Mouse (Mus musculus) mouse embryonic stem cell (cell line): Measurements from ENCODE around the gene Rgs6.

Source experiments
- in situ Hi-C, 2 experiments: fragments of 300-500 bp; cut with MboI; formaldehyde crosslinking; loops; 1 replicate in 1 of 2; 3 replicates in 1 of 2; pipeline ENCODE4 v1.14.3; 2019 to 2020; ENCODE audit warnings: low sequenced_read_pairs in 2 of 2, low pct_unique_long_range_greater_than_20kb in 1 of 2, mixed read lengths in 1 of 2; ENCODE audit not compliant: unreplicated experiment in 1 of 2

Rgs6 gene

DNA sequence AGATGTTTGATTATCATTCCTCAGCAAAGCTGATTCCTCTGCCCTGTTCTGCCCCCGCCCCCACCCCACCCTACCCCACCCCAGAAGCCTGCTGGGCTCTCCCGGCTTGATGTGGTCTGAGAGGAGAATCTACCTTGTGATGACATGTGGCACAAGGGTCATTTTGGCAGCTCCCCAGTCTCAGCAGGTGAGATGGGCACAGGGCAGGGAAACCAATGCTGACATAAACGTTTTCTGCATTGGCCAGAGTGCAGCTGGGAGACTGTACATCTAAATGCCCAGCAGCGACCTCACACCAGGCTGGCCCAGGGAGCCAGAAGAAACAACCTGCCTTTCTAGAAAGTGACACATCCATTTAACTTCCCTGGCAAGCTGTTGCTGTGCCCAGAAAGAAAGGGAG, 572.6 kb downstream of the Rgs6 start:
- in situ Hi-C loops = no loop called here

DNA sequence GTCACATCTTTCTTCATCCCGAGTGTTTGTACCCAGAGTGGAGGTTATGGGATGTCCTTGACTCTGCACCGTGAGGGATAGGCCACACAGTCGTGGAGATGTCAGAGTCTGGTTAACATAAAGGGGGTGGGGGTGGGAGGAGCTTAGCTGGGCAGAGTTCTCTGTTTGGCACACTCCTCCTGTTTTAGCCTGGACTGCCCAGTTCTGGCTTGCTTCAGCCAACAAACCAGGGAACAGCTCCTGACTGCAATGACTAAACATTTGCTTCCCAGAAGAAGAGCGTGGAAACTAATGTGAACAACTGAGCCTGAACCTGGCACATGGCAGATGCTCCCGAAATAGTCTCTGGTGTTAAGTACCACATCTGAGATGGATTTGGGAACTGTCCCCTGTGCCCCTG, 575.6 kb downstream of the Rgs6 start:
- in situ Hi-C loops = no loop called here

DNA sequence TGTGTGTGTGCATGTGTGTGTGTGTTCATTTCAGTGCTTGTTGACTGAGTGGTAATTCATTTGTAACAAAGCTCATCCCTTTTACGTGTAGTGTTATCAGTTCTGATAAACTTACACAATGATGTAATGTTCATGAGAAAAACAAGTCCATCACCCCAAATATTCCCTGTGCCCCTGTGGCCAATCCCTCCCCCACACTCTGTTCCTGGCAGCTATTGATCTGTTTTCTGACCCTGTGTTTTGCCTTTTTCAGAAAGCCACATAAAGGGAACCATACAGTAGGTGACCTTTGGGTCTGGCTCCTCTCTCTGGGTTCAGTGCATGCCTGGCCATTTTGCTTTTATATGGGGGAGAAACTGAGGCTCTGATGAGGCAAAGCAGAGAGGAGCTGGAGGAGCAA, 577.0 kb downstream of the Rgs6 start:
- in situ Hi-C loops = no loop called here

GRCm38 (mm10) chr12:83168310-83168709, 580.2 kb downstream of the Rgs6 start:
- in situ Hi-C loops = no loop called here

DNA sequence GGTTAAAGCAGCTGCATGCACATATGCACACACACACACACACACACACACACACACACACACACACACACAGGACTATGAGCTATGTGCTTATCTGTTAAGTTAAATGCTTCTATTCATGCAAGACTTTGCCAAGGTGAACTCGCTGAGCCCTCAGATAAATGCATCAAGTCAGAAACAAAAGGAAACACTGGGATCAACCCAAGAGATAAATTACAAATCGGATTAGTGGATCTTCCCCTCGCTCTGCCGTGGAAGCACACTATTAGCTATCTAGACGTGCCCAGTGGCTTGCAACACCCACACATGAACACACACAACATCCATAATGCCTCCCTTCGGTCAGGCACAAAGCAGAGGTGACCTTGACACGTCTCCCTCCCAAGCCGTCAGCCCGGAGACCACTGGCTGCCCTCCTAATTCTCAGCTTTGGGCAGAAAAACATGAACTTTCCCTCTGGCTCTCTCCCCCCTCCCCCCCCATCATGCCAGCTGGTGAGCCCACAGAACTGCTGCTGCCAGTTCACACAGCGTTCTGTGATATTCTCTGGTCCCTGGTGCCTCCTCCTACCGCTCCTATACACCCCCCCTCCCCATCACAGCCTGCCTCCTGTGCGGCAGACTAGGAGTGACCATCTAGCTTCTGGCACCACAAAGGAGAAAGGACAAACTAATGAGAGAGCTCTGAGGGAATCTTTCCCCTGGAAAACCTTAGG, 581.6 kb downstream of the Rgs6 start:
- in situ Hi-C loops = no loop called here

DNA sequence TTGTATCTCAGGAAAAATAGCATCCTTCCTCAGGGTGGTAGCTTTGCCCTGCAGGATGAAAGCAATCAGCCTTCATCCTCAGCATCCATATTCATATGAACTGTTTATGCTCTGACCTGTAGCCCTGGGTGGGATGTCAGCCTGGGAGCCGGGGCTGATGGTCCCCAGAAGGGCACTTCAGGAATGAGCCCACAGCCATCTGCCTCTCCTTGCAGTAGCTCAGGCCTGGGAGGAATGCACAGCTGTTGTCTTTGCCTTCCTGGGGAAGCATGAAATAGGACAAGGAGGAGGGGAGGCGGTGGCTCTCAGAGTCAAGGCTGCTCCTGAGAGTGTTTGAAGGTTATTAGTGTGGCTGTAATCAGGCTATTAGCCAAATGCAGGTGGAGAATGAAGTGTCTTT, 590.7 kb downstream of the Rgs6 start:
- in situ Hi-C loops = no loop called here

DNA sequence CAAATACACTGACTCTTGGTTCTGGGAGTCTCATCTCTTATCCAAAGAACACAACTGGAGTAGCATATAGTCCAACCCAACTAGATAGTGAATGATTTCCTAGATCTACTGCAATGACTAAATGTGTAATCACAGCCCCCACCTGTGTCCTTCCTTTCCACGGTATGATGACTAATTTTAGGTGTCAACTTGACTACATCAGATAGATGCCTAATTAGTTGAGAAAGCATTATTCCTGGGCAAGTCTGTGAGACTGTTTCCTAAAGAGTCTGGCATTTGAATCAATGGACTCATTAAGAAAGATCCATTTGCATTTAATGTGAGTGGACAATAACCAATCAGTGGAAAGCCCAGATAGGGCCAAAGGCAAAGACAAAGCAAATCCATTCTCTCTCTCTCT, 591.8 kb downstream of the Rgs6 start:
- in situ Hi-C loops = no loop called here

DNA sequence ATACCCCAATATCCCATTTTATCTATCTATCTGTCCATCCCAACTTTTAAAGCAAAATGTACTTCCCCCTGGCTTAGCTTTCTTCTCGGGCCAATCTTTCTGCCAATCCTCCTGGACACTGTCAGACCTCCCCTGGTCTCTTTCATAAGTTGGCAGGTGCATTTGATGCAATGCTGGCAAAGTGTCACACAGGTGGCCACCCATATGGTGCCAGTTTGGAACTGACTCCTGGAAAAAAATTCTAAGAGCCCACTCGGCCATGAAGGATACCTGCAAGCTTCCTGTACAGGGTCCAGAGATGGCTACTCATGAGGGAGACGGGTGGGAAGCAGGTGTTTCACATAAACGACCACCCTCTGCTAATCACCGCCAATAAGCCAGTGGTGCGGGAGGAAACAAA, 592.5 kb downstream of the Rgs6 start:
- in situ Hi-C loops = no loop called here

- in situ Hi-C loops = no loop called here
Observed at GRCm38 (mm10) chr12:83201674-83202073, 613.6 kb downstream of the Rgs6 start.

DNA sequence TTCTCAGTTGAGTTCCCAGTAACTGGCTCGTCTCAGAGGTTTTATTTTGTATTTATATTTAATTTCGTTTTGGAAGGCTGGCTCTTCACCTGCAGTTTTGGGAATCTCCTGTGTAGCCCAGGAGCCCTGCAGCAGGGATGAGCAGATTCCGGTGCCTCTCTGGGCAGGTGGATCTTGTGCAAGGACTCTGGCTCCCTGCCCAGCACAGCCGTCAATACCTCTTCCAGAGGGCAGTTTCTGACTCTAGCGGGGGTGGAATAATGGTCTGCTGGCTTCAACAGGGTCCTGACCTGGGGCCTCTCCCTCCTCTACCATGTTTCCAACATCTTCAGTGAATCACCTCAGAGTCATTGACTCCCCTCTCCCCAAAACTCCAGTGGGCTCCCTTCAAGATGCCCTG, 616.3 kb downstream of the Rgs6 start:
- in situ Hi-C loops = no loop called here

DNA sequence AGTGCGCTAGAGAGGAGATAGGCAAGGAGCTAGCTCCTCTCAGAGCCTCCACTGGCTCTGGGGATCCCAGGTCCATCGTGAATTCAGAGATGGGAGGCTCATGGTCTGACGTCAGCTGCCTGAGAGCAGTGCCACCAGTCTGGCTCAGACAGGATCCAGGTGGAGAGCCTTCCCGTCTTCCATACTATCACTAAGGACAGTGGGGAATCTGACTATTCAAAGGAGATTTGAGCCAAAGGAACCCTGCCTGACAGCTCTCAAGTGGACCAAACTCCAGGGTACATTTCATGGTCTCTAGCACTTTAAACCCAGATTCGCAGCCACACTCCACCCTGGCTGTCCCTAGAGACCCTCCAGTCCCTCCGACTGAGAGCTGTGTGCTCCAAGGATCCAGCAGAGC, 618.8 kb downstream of the Rgs6 start:
- in situ Hi-C loops = no loop called here

DNA sequence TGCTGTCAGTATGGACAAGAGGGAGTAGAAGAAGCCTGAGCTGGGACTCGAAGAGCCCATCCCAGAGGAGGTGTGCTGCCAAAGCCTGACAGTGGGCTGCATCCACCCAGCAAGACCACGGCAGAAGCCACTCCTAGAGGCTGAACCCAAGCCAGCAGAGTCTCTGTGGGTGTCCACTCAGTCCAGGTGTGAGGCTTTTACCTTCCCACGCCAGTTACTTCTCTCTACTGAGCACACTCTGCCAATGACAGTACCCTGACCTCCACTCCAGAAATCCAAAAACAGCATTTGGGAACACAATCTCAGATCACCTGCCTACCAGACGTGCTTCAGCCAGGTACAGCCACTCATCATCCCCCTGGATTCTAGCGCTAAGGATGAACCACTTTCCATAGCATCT, 619.4 kb downstream of the Rgs6 start:
- in situ Hi-C loops = no loop called here

DNA sequence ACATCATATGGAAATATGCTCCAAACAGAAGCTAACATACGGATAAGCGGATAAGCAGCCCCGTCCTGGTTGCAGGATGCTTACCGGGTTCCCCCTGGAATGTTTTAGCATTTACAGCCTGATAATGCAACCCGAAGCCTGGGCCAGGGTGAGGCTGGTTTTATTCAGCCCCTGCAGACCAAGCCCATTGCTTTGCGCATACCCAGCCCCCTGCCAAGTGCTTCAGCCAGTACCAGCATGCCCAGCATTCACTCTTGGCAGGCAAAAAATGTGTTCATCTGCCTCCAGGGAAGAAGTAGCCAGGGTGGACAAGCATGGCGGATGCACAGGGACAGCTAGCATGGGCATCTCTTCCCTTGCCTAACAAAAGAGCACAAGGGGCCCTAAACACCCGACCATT, 619.9 kb downstream of the Rgs6 start:
- in situ Hi-C loops = no loop called here

GRCm38 (mm10) chr12:83208841-83209240, 620.7 kb downstream of the Rgs6 start:
- in situ Hi-C loops = no loop called here

- in situ Hi-C loops = no loop called here
Observed at GRCm38 (mm10) chr12:83209461-83209860, 621.4 kb downstream of the Rgs6 start.

- in situ Hi-C loops = no loop called here
Observed at GRCm38 (mm10) chr12:83210294-83210693, 622.2 kb downstream of the Rgs6 start.

GRCm38 (mm10) chr12:83210735-83211134, 622.6 kb downstream of the Rgs6 start:
- in situ Hi-C loops = no loop called here

GRCm38 (mm10) chr12:83211146-83211822, 623.2 kb downstream of the Rgs6 start:
- in situ Hi-C loops = no loop called here
